Mouse (Mus musculus): ENCODE data around the gene Megf11.

The Megf11 gene

GRCm38 (mm10) chr9:64747735-64748134 is 362.3 kb downstream of the Megf11 start:
- DNase-seq (ENCODE audit: low read depth, low spot score), result no peak

DNA sequence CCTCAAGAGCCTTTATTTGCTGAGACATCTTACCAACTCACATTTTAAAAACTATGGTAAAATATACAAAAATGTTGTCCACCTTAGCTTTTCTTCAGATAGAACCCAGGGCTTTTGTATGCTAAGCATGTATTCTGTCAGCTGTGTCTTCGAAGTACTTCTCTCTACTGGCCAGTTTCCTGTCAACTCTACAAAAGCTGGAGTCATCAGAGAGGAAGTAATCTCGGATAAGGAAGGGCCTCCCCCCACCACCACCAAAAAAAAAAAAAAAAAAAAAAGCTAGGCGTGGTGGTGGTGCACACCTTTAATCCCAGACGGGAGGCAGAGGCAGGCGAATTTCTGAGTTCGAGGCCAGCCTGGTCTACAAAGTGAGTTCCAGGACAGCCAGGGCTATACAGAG is 363.9 kb downstream of the Megf11 start:
- no peak for DNase-seq (ENCODE audit: low read depth, low spot score)

GRCm38 (mm10) chr9:64752575-64752974 is 367.1 kb downstream of the Megf11 start:
- no peak for DNase-seq (ENCODE audit: low read depth, low spot score)

DNA sequence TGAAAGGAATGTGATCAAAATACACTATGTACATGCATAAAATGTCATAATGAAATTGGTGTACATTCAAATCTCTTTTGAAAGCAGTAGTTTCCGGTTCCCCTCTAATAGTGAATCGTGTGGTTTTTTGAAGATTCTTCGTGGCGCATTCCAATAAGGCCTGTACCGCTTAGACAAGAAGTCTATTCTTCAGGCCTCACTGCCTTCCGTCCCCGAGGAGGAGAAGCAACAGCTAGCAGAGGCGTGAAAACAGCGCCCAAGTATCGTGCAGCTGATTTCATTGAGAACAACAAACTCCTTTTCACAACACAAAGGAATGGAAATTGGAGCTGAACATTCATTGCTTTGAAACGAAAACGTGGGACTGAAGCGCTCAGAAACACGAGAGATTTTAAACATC is 372.6 kb downstream of the Megf11 start:
- DNase-seq (ENCODE audit: low read depth, low spot score), result no peak
